Mouse (Mus musculus): Measurements from ENCODE around the gene Lmo3.

DNA sequence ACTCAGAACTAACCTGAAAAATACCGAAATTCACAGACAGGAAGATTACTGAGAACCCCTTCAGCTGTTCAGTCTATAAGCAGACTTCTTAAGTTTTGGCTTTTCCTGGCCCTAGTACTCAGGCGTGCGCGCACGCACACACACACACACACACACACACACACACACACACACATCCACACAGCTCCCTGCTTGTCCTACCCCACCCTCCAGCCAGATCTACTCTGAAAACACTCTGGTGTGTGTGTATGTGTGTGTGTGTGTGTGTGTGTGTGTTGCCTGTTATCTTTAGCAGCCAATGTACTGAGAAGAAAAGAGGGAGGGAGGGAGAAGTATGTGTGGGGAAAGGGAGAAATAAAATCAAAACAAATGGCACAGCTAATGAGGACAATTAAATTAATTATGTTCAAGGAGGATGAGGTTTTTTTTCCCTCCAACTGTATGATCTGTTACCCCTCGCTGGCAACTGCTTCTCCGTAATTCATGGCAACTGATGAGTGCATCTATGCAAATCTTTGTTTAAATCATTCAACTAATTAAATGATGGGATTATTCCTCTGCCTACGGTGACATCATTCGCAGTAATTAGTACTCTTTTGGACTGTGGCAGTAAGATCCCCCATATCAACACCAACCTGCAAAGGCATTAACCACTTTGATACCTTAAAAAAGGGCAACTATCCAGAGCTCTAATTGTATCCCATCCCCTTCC lies 157.1 kb downstream of the Lmo3 start:
- no peak for TF ChIP-seq CTCF (IDR thresholded peaks at IDR 0.05; ENCODE audit: control insufficient read depth, insufficient read depth, insufficient replicate concordance, low read depth, low read length)
- TF ChIP-seq POLR2A (IDR thresholded peaks at IDR 0.05; ENCODE audit: control insufficient read depth, low read depth, low read length) = no peak

Measured in testis, adult 2 months (tissue).